Mouse (Mus musculus): ENCODE results near the gene Itga3.

DNA sequence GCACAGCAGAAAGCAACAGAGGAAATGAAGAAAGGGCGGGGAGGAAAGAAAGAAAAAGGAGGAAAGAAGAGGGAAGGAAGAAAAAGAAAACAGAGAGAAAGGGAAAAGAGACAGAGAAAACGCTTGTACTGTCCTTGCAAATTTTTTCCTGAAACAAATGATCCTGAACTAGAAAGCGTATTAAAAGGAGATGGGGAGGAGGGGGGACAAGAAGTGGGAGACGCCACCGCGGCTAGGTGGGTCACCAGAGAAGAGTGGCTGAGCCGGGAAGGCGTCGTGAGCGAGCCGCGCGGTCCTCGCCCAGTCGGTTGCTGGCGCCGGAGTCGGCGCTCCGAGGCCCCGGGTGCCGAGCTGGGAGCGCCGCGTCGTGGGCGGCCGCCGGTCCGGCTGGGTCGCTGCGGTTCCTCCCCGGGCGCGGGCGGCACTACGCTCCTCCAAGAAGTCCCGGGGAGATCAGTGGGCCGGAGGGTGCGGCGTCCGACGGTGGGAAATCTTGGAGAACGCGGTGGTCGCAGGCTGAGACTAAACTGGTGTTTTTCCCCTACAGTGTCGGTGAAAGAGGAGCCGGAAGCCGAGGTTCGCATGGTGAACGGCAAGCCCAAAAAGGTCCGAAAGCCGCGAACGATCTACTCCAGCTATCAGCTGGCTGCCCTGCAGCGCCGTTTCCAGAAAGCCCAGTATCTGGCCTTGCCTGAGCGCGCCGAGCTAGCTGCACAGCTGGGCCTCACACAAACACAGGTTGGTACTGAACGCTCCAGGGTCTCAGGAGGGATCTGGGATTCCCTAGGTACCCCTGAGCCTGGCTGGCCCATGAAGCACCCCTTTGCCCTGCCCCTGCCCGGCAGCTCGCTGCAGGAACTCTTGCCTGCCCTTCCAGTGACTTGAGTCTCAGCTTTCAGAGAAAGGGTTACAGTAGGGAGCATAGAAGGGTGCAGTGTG lies 44.8 kb upstream of the Itga3 start:
- TF ChIP-seq CTCF (conservative IDR thresholded peaks at IDR 0.05; ENCODE audit: low read length) (no peak), NANOG (IDR thresholded peaks at IDR 0.05; ENCODE audit: borderline replicate concordance, low read length) (no peak), POU5F1 (IDR thresholded peaks at IDR 0.05; ENCODE audit: borderline replicate concordance, low read length) (no peak)

All from E14TG2a.4 (cell line).